Mouse (Mus musculus): ENCODE results near the gene Bckdhb. TPM values are rescaled to one million over a fixed set of nuclear protein-coding genes. Genes with fewer than 3 reads are reported as not detected.

The Bckdhb gene
- total RNA-seq, 1 experiment, result 30.7 TPM

DNA sequence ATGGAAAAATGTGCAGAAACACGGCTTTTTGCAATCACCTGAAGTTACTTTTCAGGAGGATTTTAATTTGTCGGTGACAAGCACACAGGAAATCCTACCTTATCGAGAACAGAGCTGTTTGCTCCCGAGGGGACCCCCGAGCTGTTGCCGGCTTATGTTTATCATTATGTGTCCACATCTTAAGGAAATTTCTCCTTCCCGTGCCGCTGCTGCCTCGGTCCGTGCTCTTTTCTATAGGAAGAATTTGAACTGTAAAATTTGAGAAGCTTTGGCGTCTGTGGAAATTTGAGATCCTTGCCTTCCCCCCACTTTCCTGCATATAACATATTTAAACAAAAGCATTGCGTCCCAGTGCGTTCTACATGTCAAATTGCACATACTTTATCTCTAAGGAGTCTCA lies 189.3 kb downstream of the Bckdhb start:
- Histone ChIP-seq H3K9ac (ENCODE audit: insufficient read depth, low read depth, low read length, poor library complexity, severe bottlenecking) (no peak overlapping the region), H3K9me3 (ENCODE audit: control insufficient read depth, insufficient read depth, low read depth, low read length) (no peaks in the 10 kb centered on the region), H3K36me3 (ENCODE audit: control insufficient read depth, insufficient read depth, low read length, poor library complexity, severe bottlenecking) (no peaks in the 10 kb centered on the region), H3K4me1 (ENCODE audit: control insufficient read depth in 2 of 2, insufficient read depth in 2 of 2, low read length in 2 of 2, poor library complexity in 1 of 2) (no peaks in the 10 kb centered on the region), H3K4me3 (ENCODE audit: insufficient read depth in 1 of 2, low read depth in 1 of 2, low read length in 2 of 2, poor library complexity in 1 of 2, severe bottlenecking in 1 of 2) (no peak overlapping the region), H3K27ac (ENCODE audit: insufficient read depth, low read depth, low read length, poor library complexity, severe bottlenecking) (no peak overlapping the region)
- in situ Hi-C loops (cut with MboI; ENCODE audit: low sequenced_read_pairs in 2 of 2, unreplicated experiment in 2 of 2), result no loop called here
- DNase-seq (ENCODE audit: low read depth, low spot score), result no peak
- TF ChIP-seq CHD2 (IDR thresholded peaks at IDR 0.05; ENCODE audit: low read depth, low read length) (no peak), ZNF384 (IDR thresholded peaks at IDR 0.05; ENCODE audit: low read depth, low read length) (no peak), ZC3H11A (IDR thresholded peaks at IDR 0.05; ENCODE audit: borderline replicate concordance, low read depth, low read length) (no peak), MAFK (IDR thresholded peaks at IDR 0.05; ENCODE audit: insufficient read depth, low read depth, low read length) (no peak), HCFC1 (IDR thresholded peaks at IDR 0.05; ENCODE audit: borderline replicate concordance, insufficient read depth, low read length) (no peak)

DNA sequence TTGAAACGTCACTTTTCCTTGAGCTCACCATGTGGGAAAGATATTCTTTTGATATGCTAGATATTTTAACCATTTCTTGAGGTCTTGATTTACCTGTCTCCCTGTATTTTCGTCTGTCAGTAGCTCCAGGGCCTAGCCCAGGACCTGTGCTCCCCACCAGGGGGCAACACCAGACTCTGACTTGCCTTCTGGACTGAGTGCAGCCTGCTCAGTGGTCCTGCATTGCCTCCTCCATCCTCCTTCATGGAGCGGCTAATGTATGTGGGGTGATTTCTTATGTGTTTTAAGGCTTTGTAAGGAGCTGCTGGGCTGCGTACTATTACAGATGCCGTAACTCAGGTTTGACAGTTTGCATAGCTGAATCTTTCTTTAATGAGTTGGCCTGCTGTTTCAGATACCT lies 192.4 kb downstream of the Bckdhb start:
- H3K9me3 ChIP-seq (ENCODE audit: control insufficient read depth, insufficient read depth, low read depth, low read length), result no peaks in the 10 kb centered on the region
- peak; percentile 24 for DNase-seq (ENCODE audit: low read depth, low spot score)
- no peaks in the 10 kb centered on the region for H3K4me1 ChIP-seq (ENCODE audit: control insufficient read depth in 2 of 2, insufficient read depth in 2 of 2, low read length in 2 of 2, poor library complexity in 1 of 2)
- TF ChIP-seq ZC3H11A (IDR thresholded peaks at IDR 0.05; ENCODE audit: borderline replicate concordance, low read depth, low read length), result peak; percentile 60; the same call in 1 of the 2 replicates
- TF ChIP-seq CHD2 (IDR thresholded peaks at IDR 0.05; ENCODE audit: low read depth, low read length), result no peak
- TF ChIP-seq ZNF384 (IDR thresholded peaks at IDR 0.05; ENCODE audit: low read depth, low read length), result no peak
- TF ChIP-seq MAFK (IDR thresholded peaks at IDR 0.05; ENCODE audit: insufficient read depth, low read depth, low read length), result no peak
- no peak for TF ChIP-seq HCFC1 (IDR thresholded peaks at IDR 0.05; ENCODE audit: borderline replicate concordance, insufficient read depth, low read length)
- in situ Hi-C loops (cut with MboI; ENCODE audit: low sequenced_read_pairs in 2 of 2, unreplicated experiment in 2 of 2), result no loop called here
- H3K27ac ChIP-seq (ENCODE audit: insufficient read depth, low read depth, low read length, poor library complexity, severe bottlenecking), result no peak overlapping the region
- no peak overlapping the region for H3K9ac ChIP-seq (ENCODE audit: insufficient read depth, low read depth, low read length, poor library complexity, severe bottlenecking)
- no peak overlapping the region for H3K4me3 ChIP-seq (ENCODE audit: insufficient read depth in 1 of 2, low read depth in 1 of 2, low read length in 2 of 2, poor library complexity in 1 of 2, severe bottlenecking in 1 of 2)
- H3K36me3 ChIP-seq (ENCODE audit: control insufficient read depth, insufficient read depth, low read length, poor library complexity, severe bottlenecking), result no peaks in the 10 kb centered on the region

DNA sequence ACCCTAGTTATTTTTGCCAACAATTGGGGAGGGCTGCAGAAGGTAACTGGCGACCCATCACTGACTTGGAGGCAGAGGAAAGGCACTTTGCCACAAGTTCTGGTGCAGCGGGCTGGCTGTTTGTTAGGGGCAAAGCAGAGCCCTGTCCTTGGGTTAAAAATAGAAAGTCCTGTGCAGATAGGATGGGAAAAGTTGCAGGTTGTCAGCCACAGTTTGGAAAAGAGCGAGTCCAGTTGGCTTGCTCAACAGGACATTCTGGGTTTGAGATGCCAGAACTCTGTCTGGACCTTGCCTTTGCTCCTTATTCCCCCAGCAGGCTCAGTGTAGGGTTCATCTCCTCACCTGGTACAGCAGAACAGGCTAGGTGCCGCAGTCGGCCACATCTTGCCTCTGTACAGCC lies 200.1 kb downstream of the Bckdhb start:
- no peak overlapping the region for H3K4me3 ChIP-seq (ENCODE audit: insufficient read depth in 1 of 2, low read depth in 1 of 2, low read length in 2 of 2, poor library complexity in 1 of 2, severe bottlenecking in 1 of 2)
- no peaks in the 10 kb centered on the region for H3K36me3 ChIP-seq (ENCODE audit: control insufficient read depth, insufficient read depth, low read length, poor library complexity, severe bottlenecking)
- no peak for DNase-seq (ENCODE audit: low read depth, low spot score)
- peaks cover 0 to 2% of the 10 kb centered on the region in 2 experiments; a peak in 1 of 4 replicates for H3K4me1 ChIP-seq (ENCODE audit: control insufficient read depth in 2 of 2, insufficient read depth in 2 of 2, low read length in 2 of 2, poor library complexity in 1 of 2)
- no peak overlapping the region for H3K27ac ChIP-seq (ENCODE audit: insufficient read depth, low read depth, low read length, poor library complexity, severe bottlenecking)
- no peak for TF ChIP-seq ZNF384 (IDR thresholded peaks at IDR 0.05; ENCODE audit: low read depth, low read length)
- no peak for TF ChIP-seq CHD2 (IDR thresholded peaks at IDR 0.05; ENCODE audit: low read depth, low read length)
- no peak for TF ChIP-seq HCFC1 (IDR thresholded peaks at IDR 0.05; ENCODE audit: borderline replicate concordance, insufficient read depth, low read length)
- TF ChIP-seq ZC3H11A (IDR thresholded peaks at IDR 0.05; ENCODE audit: borderline replicate concordance, low read depth, low read length), result no peak
- H3K9me3 ChIP-seq (ENCODE audit: control insufficient read depth, insufficient read depth, low read depth, low read length), result no peaks in the 10 kb centered on the region
- in situ Hi-C loops (cut with MboI; ENCODE audit: low sequenced_read_pairs in 2 of 2, unreplicated experiment in 2 of 2), result no loop called here
- no peak overlapping the region for H3K9ac ChIP-seq (ENCODE audit: insufficient read depth, low read depth, low read length, poor library complexity, severe bottlenecking)

DNA sequence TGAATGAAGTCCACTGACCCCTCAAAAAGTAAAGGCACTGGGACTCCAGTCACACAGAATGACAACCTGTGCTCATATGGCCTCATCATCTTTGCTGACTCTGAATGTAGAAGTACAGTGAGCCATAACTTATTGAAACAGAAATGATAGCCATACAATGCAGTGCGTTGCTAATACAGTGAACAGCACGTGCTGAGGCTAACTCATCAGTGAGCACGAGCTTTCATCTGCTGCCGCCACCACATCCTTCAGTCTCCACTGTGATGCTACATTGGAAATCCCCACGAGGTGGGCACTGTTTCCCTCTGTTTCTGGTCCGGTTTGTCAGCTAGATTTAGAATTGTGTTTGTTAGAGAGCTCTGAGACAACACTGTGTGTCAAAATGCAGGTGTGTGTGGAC lies 205.4 kb downstream of the Bckdhb start:
- no peak for DNase-seq (ENCODE audit: low read depth, low spot score)
- Histone ChIP-seq H3K4me3 (ENCODE audit: insufficient read depth in 1 of 2, low read depth in 1 of 2, low read length in 2 of 2, poor library complexity in 1 of 2, severe bottlenecking in 1 of 2) (no peak overlapping the region), H3K27ac (ENCODE audit: insufficient read depth, low read depth, low read length, poor library complexity, severe bottlenecking) (no peak overlapping the region), H3K4me1 (ENCODE audit: control insufficient read depth in 2 of 2, insufficient read depth in 2 of 2, low read length in 2 of 2, poor library complexity in 1 of 2) (peaks cover 0 to 2% of the 10 kb centered on the region in 2 experiments; a peak in 1 of 4 replicates), H3K36me3 (ENCODE audit: control insufficient read depth, insufficient read depth, low read length, poor library complexity, severe bottlenecking) (no peaks in the 10 kb centered on the region), H3K9me3 (ENCODE audit: control insufficient read depth, insufficient read depth, low read depth, low read length) (no peaks in the 10 kb centered on the region), H3K9ac (ENCODE audit: insufficient read depth, low read depth, low read length, poor library complexity, severe bottlenecking) (no peak overlapping the region)
- in situ Hi-C loops (cut with MboI; ENCODE audit: low sequenced_read_pairs in 2 of 2, unreplicated experiment in 2 of 2), result no loop called here
- TF ChIP-seq MAFK (IDR thresholded peaks at IDR 0.05; ENCODE audit: insufficient read depth, low read depth, low read length), result no peak
- TF ChIP-seq ZNF384 (IDR thresholded peaks at IDR 0.05; ENCODE audit: low read depth, low read length), result no peak
- TF ChIP-seq HCFC1 (IDR thresholded peaks at IDR 0.05; ENCODE audit: borderline replicate concordance, insufficient read depth, low read length), result no peak

DNA sequence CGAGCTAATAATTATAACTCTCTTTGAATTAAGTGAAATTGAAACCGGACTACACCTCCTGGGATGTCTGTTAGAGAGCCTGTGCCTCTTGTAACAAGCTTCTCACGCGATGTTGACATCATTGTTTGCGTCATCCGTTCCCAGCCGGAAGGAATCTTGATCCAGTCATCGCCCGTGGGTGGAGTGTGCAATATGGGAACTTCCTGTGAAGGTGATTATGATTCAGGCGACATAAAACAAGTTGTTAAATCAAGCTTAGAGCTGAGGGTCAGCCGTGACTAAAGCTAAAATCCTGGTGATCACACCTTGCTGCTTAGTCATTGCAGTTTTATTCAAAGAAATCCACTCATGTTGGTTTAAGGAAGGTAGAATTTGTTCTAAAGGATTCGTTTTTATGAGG lies 210.1 kb downstream of the Bckdhb start:
- Histone ChIP-seq H3K36me3 (ENCODE audit: control insufficient read depth, insufficient read depth, low read length, poor library complexity, severe bottlenecking) (no peaks in the 10 kb centered on the region), H3K4me1 (ENCODE audit: control insufficient read depth in 2 of 2, insufficient read depth in 2 of 2, low read length in 2 of 2, poor library complexity in 1 of 2) (no peaks in the 10 kb centered on the region), H3K9me3 (ENCODE audit: control insufficient read depth, insufficient read depth, low read depth, low read length) (no peaks in the 10 kb centered on the region), H3K4me3 (ENCODE audit: insufficient read depth in 1 of 2, low read depth in 1 of 2, low read length in 2 of 2, poor library complexity in 1 of 2, severe bottlenecking in 1 of 2) (no peak overlapping the region), H3K27ac (ENCODE audit: insufficient read depth, low read depth, low read length, poor library complexity, severe bottlenecking) (no peak overlapping the region), H3K9ac (ENCODE audit: insufficient read depth, low read depth, low read length, poor library complexity, severe bottlenecking) (no peak overlapping the region)
- DNase-seq (ENCODE audit: low read depth, low spot score), result no peak
- in situ Hi-C loops (cut with MboI; ENCODE audit: low sequenced_read_pairs in 2 of 2, unreplicated experiment in 2 of 2), result no loop called here
- TF ChIP-seq HCFC1 (IDR thresholded peaks at IDR 0.05; ENCODE audit: borderline replicate concordance, insufficient read depth, low read length) (no peak), MAFK (IDR thresholded peaks at IDR 0.05; ENCODE audit: insufficient read depth, low read depth, low read length) (no peak), ZC3H11A (IDR thresholded peaks at IDR 0.05; ENCODE audit: borderline replicate concordance, low read depth, low read length) (no peak), ZNF384 (IDR thresholded peaks at IDR 0.05; ENCODE audit: low read depth, low read length) (no peak), CHD2 (IDR thresholded peaks at IDR 0.05; ENCODE audit: low read depth, low read length) (no peak)

Measured in ES-E14 (cell line).